Mouse (Mus musculus): Measurements from ENCODE around the gene Mdga1. TPM values are rescaled to one million over a fixed set of nuclear protein-coding genes. Genes with fewer than 3 reads are reported as not detected.

The Mdga1 gene
- polyA plus RNA-seq, 1 experiment from 2014 or later: 10.2 TPM

DNA sequence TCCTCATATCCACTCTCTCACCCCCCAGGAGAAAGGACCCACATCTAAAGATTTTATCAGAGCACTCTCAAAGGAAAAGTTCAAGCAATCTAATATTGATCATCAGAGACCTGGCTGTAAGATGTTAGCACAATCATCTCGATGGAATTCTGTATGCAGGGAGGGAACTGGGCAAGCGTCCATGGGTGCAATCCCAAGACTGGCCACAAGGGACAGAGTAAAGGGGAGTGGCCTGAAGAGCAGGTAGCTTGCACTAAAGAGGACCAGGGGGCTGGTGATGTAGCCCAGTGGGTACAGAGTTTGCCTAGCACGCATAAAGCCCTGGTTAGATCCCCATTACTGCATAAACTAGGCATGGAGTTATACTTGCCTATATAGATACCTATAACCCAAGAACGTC lies 168.5 kb downstream of the Mdga1 start:
- H3K4me3 ChIP-seq: no peak overlapping the region
- H3K36me3 ChIP-seq: no peaks in the 10 kb centered on the region
- H3K27ac ChIP-seq (replicated peaks): no peak overlapping the region
- 22% methylated on average over 4 of the region's 4 CpGs for WGBS
- no peak for ATAC-seq (ENCODE audit: low read depth)
- no peak overlapping the region for H3K9ac ChIP-seq
- peaks cover 6% of the 10 kb centered on the region; the same call in 1 of the 2 replicates for H3K9me3 ChIP-seq
- H3K4me1 ChIP-seq (replicated peaks): peaks cover 23% of the 10 kb centered on the region
- H3K27me3 ChIP-seq: no peaks in the 10 kb centered on the region
- H3K4me2 ChIP-seq: no peak overlapping the region

DNA sequence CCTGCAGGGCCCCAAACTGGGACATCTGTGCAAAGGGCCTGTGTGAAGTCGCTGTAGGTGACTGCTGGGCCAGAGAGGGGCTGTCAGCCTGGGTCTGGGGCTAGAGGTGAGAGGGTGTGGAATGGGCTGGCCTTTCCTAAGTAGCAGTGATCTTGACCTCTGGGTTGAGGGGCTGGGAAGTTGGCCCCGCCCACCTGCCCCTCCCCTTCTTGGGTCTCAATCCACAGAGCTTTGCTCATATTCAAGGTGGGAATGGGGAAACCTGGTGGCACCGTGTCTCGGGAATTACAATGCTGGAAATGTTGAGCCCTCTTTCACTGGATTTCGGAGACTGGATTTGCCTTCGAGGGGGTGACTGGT lies 169.8 kb downstream of the Mdga1 start:
- no peak overlapping the region for H3K9ac ChIP-seq
- H3K4me2 ChIP-seq: no peak overlapping the region
- no peaks in the 10 kb centered on the region for H3K36me3 ChIP-seq
- 46% methylated on average over 6 of the region's 6 CpGs for WGBS
- no peak overlapping the region for H3K27ac ChIP-seq (replicated peaks)
- no peaks in the 10 kb centered on the region for H3K9me3 ChIP-seq
- no peaks in the 10 kb centered on the region for H3K27me3 ChIP-seq
- ATAC-seq (ENCODE audit: low read depth): no peak
- peaks cover 36% of the 10 kb centered on the region for H3K4me1 ChIP-seq (replicated peaks)
- no peak overlapping the region for H3K4me3 ChIP-seq

DNA sequence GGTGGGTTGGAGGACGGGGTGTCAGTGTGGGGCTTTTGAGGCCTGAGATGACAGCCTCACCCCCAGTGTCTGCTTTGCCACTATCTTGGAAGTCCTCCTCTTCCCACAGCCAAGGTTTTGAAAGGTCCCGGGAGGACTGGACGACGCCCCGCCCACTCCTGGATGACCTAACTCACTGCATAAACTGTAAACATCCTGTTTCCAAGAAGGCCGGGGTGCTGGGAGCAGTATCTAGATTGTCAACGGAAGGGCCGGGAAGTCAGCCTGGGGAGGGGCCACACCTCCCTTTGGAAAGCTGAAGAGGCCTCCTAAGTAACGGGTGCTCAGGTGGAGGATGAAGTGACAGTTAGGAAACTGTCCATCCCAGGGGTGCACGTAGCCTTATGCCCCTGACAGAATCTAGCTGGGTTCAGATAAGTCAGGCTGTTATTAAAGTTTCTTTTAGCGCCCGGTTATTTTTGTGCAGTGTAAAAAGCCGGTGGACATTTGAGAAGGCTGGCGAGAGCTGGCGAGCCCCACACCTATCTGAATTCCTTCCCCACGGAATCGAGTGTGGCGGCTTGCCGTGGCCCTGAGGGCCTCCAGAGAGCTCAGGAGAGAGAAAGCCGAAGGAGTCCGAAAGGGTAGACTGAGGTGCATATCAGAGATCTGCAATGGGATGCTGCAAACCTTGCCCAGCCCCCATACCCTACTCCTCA lies 170.3 kb downstream of the Mdga1 start:
- 80% methylated on average over 21 of the region's 21 CpGs for whole genome bisulfite sequencing
- no peaks in the 10 kb centered on the region for H3K36me3 ChIP-seq
- no peaks in the 10 kb centered on the region for H3K27me3 ChIP-seq
- no peak overlapping the region for H3K4me3 ChIP-seq
- peaks cover 41% of the 10 kb centered on the region for H3K4me1 ChIP-seq (replicated peaks)
- no peak overlapping the region for H3K9ac ChIP-seq
- H3K27ac ChIP-seq (replicated peaks): no peak overlapping the region
- no peaks in the 10 kb centered on the region for H3K9me3 ChIP-seq
- no peak overlapping the region for H3K4me2 ChIP-seq
- ATAC-seq (ENCODE audit: low read depth): no peak

DNA sequence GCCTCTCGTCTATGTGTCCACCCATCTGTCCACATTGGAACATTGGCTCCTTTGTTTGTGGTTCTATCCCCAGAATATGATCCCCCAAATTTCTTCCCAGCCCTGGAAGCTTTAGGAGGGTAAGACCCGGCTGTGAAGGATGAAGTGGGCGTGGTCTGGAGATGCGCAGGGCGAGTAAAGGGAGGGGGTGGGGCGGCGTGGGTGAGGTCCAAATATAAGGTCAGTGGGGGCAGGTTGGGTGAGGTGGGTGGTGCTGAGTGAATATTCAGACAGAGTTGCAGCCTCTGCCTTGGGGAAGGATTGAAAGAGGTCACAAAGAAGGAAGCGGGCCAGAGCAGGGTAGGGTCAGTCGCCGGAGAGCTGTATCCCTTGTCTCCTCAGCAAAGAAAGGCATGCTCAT lies 171.7 kb downstream of the Mdga1 start:
- no peaks in the 10 kb centered on the region for H3K36me3 ChIP-seq
- ATAC-seq (ENCODE audit: low read depth): no peak
- peak overlapping the region; percentile 65; the same call in 1 of the 2 replicates for H3K27ac ChIP-seq (replicated peaks)
- no peaks in the 10 kb centered on the region for H3K9me3 ChIP-seq
- H3K9ac ChIP-seq: peak overlapping the region; percentile 9; the same call in 1 of the 2 replicates
- H3K4me3 ChIP-seq: no peak overlapping the region
- no peak overlapping the region for H3K4me2 ChIP-seq
- H3K4me1 ChIP-seq (replicated peaks): peaks cover 45% of the 10 kb centered on the region
- 32% methylated on average over 10 of the region's 10 CpGs for WGBS
- no peaks in the 10 kb centered on the region for H3K27me3 ChIP-seq

DNA sequence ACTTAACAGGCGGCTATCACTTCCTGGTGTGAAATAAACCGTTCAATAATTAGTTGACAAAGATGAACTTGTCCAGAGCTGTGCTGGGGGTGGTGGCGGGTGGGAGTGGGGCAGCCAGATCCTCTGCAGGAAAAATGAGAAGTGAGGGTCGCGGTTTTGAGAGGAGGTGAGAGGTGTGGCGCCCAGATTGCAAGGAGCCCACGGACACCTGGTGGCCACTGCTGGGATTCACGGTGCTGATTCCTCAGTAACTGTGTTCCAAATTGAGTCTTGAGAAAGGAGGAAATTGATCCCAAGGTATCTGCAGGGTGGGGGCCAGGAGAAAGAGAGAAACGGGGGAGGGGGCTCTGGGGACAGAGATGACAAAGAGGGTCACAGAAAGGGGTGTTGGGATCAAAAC lies 173.1 kb downstream of the Mdga1 start:
- Histone ChIP-seq H3K27me3 (no peaks in the 10 kb centered on the region), H3K4me1 (replicated peaks) (peaks cover 45% of the 10 kb centered on the region), H3K4me3 (no peak overlapping the region), H3K36me3 (no peaks in the 10 kb centered on the region), H3K9ac (no peak overlapping the region), H3K4me2 (no peak overlapping the region), H3K9me3 (no peaks in the 10 kb centered on the region), H3K27ac (replicated peaks) (peak overlapping the region; percentile 33; the same call in 1 of the 2 replicates)
- WGBS: 56% methylated on average over 9 of the region's 9 CpGs
- ATAC-seq (ENCODE audit: low read depth): no peak

DNA sequence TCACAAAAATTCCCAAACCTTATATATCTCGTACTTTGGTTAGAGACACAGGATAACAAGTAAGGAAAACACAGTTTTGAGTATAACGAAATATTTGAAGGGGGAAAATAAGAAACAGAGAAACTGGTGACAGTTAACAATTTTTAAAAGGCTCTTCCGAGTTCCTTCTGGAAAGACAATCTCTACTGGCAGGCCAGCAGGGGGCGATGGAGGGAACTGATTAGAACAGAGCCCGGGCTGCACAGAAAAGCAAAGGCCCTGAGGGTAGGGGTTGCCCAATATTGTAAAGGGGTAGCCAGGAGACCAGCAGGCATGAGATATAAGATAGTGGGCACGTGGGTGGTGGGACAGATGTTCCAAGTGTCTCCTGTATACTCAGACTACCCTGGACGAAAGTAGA lies 173.8 kb downstream of the Mdga1 start:
- no peaks in the 10 kb centered on the region for H3K9me3 ChIP-seq
- H3K4me3 ChIP-seq: no peak overlapping the region
- peak overlapping the region; percentile 89 for H3K27ac ChIP-seq (replicated peaks)
- H3K27me3 ChIP-seq: no peaks in the 10 kb centered on the region
- peak; percentile 48; the same call in 1 of the 2 replicates for ATAC-seq (ENCODE audit: low read depth)
- H3K9ac ChIP-seq: no peak overlapping the region
- WGBS: 9% methylated on average over 7 of the region's 7 CpGs
- H3K4me1 ChIP-seq (replicated peaks): peaks cover 45% of the 10 kb centered on the region
- no peak overlapping the region for H3K4me2 ChIP-seq
- H3K36me3 ChIP-seq: no peaks in the 10 kb centered on the region

DNA sequence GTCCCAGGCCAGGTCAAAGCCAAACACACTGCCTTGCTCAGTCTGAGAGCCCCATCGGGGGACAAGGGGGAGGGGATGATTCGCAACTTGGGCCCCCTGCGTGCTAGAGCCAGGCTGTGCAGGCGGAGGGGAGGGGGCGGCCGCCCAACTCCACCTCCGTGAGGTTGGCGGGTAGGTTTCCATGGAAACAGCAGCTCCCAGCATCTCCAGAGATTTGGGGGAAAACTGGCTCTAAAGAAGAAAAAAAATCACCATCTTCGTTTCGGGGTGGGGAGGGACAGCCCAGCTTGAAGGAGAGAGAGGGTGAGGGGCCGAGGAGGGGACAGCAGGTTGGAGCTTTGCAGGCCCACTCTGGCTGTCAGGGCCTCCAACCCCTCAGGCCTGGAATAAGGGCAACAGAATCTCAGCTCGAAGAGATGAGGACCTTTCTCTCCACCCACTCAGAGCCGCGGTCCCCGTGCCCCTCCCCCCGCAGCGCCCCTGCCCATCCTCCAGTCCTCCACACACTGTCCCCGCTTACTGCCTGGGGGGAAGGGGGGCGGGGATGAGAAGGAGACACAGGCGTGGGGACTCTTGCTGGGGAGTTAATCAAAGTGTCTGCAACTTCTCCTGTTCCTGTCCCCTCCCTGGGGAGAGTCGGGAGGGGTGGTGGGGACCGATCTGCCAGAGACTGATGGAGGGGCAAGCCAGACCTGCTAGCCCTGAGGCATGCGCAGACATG lies 174.7 kb downstream of the Mdga1 start:
- peak overlapping the region; percentile 89 for H3K27ac ChIP-seq (replicated peaks)
- H3K4me1 ChIP-seq (replicated peaks): peaks cover 45% of the 10 kb centered on the region
- H3K9me3 ChIP-seq: no peaks in the 10 kb centered on the region
- no peaks in the 10 kb centered on the region for H3K27me3 ChIP-seq
- no peaks in the 10 kb centered on the region for H3K36me3 ChIP-seq
- WGBS: 1% methylated on average over 23 of the region's 23 CpGs
- peak overlapping the region; percentile 68 for H3K9ac ChIP-seq
- peak overlapping the region; percentile 57 for H3K4me2 ChIP-seq
- peak; percentile 79 for ATAC-seq (ENCODE audit: low read depth)
- peak overlapping the region; percentile 26 for H3K4me3 ChIP-seq

DNA sequence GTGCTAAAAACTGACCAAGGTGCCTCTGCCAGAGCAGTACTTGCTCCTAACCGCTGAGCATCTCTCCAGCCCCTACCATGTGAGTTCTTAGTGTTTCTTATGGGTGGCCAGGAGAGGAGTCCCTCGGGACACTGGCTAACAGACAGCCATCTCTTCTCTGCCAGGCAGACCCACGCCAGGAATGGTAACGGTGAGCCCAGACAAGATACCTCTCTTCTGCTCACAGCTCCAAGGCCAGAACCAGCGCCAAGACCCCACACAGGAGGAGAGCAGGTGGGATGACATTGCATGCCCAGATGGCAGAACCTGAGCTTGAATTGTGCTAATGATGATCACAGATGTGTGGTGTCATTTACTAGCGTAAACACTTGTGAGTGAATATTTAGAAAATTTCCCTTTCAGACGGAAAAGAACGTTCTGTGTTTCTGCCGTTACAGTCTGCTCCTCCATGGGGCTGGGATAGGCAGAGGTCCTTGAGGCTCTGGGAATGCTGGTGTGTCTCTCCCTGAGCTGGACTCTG lies 178.3 kb downstream of the Mdga1 start:
- H3K4me3 ChIP-seq: no peak overlapping the region
- no peaks in the 10 kb centered on the region for H3K36me3 ChIP-seq
- no peak for ATAC-seq (ENCODE audit: low read depth)
- no peaks in the 10 kb centered on the region for H3K27me3 ChIP-seq
- H3K4me2 ChIP-seq: no peak overlapping the region
- whole genome bisulfite sequencing: 80% methylated on average over 9 of the region's 9 CpGs
- H3K9ac ChIP-seq: no peak overlapping the region
- H3K27ac ChIP-seq (replicated peaks): 0 out of 2 replicates have a peak overlapping the region, but pooled peaks have one; percentile 23
- H3K9me3 ChIP-seq: no peaks in the 10 kb centered on the region; the same call in 1 of the 2 replicates
- H3K4me1 ChIP-seq (replicated peaks): peaks cover 24% of the 10 kb centered on the region

DNA sequence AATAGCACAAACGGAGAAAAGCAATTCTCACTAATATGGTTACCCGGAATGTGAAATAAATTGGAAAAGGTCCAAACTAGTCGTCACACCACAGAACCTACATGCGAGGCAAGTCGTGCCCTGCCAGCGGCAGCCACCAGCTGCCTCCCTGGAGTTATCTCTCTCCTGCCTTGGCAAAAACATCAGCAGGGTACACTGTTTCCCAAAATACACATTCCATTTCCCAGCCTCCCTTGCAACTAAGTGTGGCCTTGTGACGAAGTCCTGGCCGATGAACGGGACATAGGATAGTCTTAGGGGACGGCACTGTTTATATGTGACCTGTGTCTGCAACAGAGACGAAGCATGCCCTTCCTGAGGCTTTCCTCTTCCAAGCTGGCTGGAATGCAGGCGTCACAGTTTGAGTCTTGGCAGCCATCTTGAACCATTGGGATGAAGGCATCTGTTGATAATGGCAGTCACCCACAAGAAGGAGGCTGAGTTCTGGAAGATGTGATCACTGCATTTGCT lies 179.6 kb downstream of the Mdga1 start:
- H3K36me3 ChIP-seq: no peaks in the 10 kb centered on the region
- no peak for ATAC-seq (ENCODE audit: low read depth)
- no peak overlapping the region for H3K4me3 ChIP-seq
- H3K27me3 ChIP-seq: no peaks in the 10 kb centered on the region
- no peak overlapping the region for H3K4me2 ChIP-seq
- no peaks in the 10 kb centered on the region; the same call in 1 of the 2 replicates for H3K9me3 ChIP-seq
- no peak overlapping the region for H3K9ac ChIP-seq
- 83% methylated on average over 12 of the region's 12 CpGs for WGBS
- H3K4me1 ChIP-seq (replicated peaks): peaks cover 11% of the 10 kb centered on the region
- no peak overlapping the region for H3K27ac ChIP-seq (replicated peaks)

DNA sequence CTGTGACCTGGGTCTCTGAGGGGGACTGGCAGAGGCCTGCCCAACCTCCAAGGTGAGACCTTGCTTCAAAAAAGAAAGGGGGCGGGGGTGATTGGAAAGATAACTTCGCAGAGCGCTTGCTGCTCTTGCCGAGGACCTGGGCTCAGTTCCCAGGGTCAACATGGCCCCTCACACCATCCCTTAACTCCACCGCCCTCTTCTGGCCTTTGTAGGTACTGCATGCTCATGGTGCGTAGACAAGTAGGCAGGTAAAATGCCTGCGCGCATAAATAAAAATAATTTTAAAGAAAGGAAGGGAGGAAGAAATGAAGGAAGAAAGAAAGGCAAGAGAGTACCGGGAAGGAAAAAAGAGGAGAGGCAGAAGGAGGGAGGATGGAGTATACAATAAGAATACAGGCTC lies 180.2 kb downstream of the Mdga1 start:
- Histone ChIP-seq H3K4me1 (replicated peaks) (peaks cover 6% of the 10 kb centered on the region), H3K4me2 (no peak overlapping the region), H3K4me3 (no peak overlapping the region), H3K36me3 (no peaks in the 10 kb centered on the region), H3K9me3 (no peaks in the 10 kb centered on the region; the same call in 1 of the 2 replicates), H3K27ac (replicated peaks) (no peak overlapping the region), H3K9ac (no peak overlapping the region), H3K27me3 (no peaks in the 10 kb centered on the region)
- 70% methylated on average over 9 of the region's 9 CpGs for WGBS
- no peak for ATAC-seq (ENCODE audit: low read depth)

DNA sequence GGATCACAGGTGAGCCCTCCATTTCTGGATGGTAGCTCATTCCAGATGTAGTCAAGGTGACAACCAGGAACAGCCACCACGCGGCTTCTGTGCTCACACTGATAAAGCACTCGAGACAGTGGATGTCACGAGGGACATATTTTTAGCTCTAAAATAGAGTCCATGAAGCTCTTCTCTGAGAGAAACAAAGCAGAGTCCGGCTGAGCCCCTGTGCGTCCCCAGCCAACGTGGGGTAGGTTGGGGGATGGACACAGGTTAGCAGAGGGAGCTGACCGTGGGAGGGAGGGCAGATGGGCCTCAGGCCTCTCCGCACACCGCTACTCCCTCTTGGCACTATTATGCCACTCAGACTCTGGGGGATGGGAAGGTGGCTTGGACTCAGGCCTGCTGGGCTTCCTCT lies 181.3 kb downstream of the Mdga1 start:
- no peak for ATAC-seq (ENCODE audit: low read depth)
- Histone ChIP-seq H3K9me3 (no peaks in the 10 kb centered on the region; the same call in 1 of the 2 replicates), H3K4me3 (no peak overlapping the region), H3K9ac (no peak overlapping the region), H3K4me1 (replicated peaks) (no peaks in the 10 kb centered on the region), H3K36me3 (no peaks in the 10 kb centered on the region), H3K4me2 (no peak overlapping the region), H3K27ac (replicated peaks) (no peak overlapping the region), H3K27me3 (no peaks in the 10 kb centered on the region)
- 84% methylated on average over 10 of the region's 10 CpGs for WGBS

DNA sequence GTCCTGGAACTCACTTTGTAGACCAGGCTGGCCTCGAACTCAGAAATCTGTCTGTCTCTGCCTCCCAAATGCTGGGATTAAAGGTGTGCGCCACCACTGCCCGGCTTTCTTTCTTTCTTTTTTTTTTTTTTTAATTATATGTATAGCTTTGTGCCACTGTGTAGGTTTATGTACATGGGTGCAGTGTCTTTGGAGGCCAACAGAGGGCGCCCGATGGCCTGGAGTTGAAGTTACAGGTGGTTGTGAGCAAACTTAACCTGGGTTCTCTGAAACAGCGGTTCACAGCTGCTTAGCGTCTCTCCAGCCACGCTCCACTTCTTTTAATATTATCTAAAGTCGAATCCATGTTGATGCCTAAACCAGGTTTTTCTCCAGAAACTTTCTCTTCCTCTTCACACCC lies 185.1 kb downstream of the Mdga1 start:
- no peak overlapping the region for H3K4me3 ChIP-seq
- H3K4me1 ChIP-seq (replicated peaks): no peaks in the 10 kb centered on the region
- H3K36me3 ChIP-seq: no peaks in the 10 kb centered on the region
- no peak overlapping the region for H3K4me2 ChIP-seq
- ATAC-seq (ENCODE audit: low read depth): no peak
- H3K27me3 ChIP-seq: no peaks in the 10 kb centered on the region
- 83% methylated on average over 9 of the region's 9 CpGs for WGBS
- H3K9ac ChIP-seq: no peak overlapping the region
- no peaks in the 10 kb centered on the region; the same call in 1 of the 2 replicates for H3K9me3 ChIP-seq
- no peak overlapping the region for H3K27ac ChIP-seq (replicated peaks)

All from neural tube, embryonic 13.5 days (tissue).